Mouse (Mus musculus) left cerebral cortex, postnatal 14 days (tissue): ENCODE data around the gene Fgfr3. TPM values are rescaled to one million over a fixed set of nuclear protein-coding genes. Genes with fewer than 3 reads are reported as not detected.

Source experiments
- DNase-seq, 2 experiments: peaks; one replicate each; pipeline ENCODE4 v3.0.0; 2021 to 2022; ENCODE audit warnings: low spot score in 2 of 2, mixed read lengths in 1 of 2
- intact Hi-C: fragments of 180-260 bp; cut with DNase I; formaldehyde crosslinking; loops from one replicate; pipeline ENCODE4 v1.15.1; 2025
- total RNA-seq, 2 experiments: library from RNA; stranded (reverse); gene quantifications; 2 replicates each; pipeline ENCODE4 v1.2.3; 2021

Gene Fgfr3
- total RNA-seq, 2 experiments from 2014 or later = 109 to 111 TPM

- intact Hi-C loops = loop anchor here (5.0 kb wide), 1 partner anchor 39 kb away; the partner anchor contains the start of gene Nsd2
- no peak for DNase-seq
These were observed 61.5 kb downstream of the Fgfr3 start for GRCm38 (mm10) chr5:33782999-33783390.

Other genes with a start within 250 kb of the Fgfr3 start
- gene Fam53a, start 92.0 kb upstream of the Fgfr3 start, total RNA-seq = 10 to 100 TPM; 22.4 to 23.9 TPM
- gene Gm9903, start 91.7 kb upstream of the Fgfr3 start, total RNA-seq = 1 to 10 TPM in 1 of 2 experiments, under 1 TPM in 1; 0.72 to 1.3 TPM
- gene Slbp, start 69.1 kb upstream of the Fgfr3 start, total RNA-seq = 10 to 100 TPM; 23.6 to 27.7 TPM
- gene Tacc3, start 63.5 kb upstream of the Fgfr3 start, total RNA-seq = 10 to 100 TPM in 1 of 2 experiments, 1 to 10 TPM in 1; 9.1 to 11.2 TPM
- gene Tmem129, start 63.3 kb upstream of the Fgfr3 start, total RNA-seq = 10 to 100 TPM; 24.9 to 26.7 TPM
- gene Letm1, start 61.1 kb downstream of the Fgfr3 start, total RNA-seq = 100 to 1,000 TPM; 104 to 111 TPM
- 100 to 1,000 TPM; 127 to 142 TPM for gene Nsd2, start 99.1 kb downstream of the Fgfr3 start, total RNA-seq
- 10 to 100 TPM; 18.3 to 19.4 TPM for gene Nelfa, start 214.7 kb downstream of the Fgfr3 start, total RNA-seq